Mouse (Mus musculus) embryonic facial prominence, embryonic 11.5 days (tissue): Measurements from ENCODE around the gene Blzf1. TPM values are rescaled to one million over a fixed set of nuclear protein-coding genes. Genes with fewer than 3 reads are reported as not detected.
A peak's percentile ranks its signal among the peaks of the same experiment; 100 is the strongest.

Experiments used
- ATAC-seq: fragments of 200-750 bp; cut with Nextera tagmentation; replicated peaks from 2 replicates; pipeline ENCODE4 v1.8.0; 2017; ENCODE audit warnings: low read depth; ENCODE audit not compliant: insufficient number of reproducible peaks, low FRiP score, low TSS enrichment
- DNase-seq: peaks from one replicate; pipeline ENCODE4 v3.0.0-alpha.2; 2015; ENCODE audit warnings: low spot score
- H3K27ac ChIP-seq: fragments of 300-500 bp; sonication (generic); replicated peaks from 2 replicates; pipeline ENCODE4 v1.5.1; 2014; ENCODE audit warnings: mild to moderate bottlenecking, low read depth, low read length, control low read depth
- H3K27me3 ChIP-seq: fragments of 300-500 bp; sonication (generic); 2 replicates; pipeline ENCODE4 v1.6.1; 2014; ENCODE audit warnings: mild to moderate bottlenecking, low read length, moderate library complexity, mixed read lengths; ENCODE audit not compliant: control insufficient read depth, insufficient read depth
- H3K36me3 ChIP-seq: fragments of 300-500 bp; sonication (generic); replicated peaks from 2 replicates; pipeline ENCODE4 v1.6.1; 2014; ENCODE audit warnings: low read depth, mild to moderate bottlenecking, low read length, moderate library complexity, mixed read lengths; ENCODE audit not compliant: control insufficient read depth, insufficient read depth
- H3K4me1 ChIP-seq: fragments of 300-500 bp; sonication (generic); 2 replicates; pipeline ENCODE4 v1.6.1; 2014; ENCODE audit warnings: low read length, mixed read lengths; ENCODE audit not compliant: control insufficient read depth, insufficient read depth
- H3K4me2 ChIP-seq: fragments of 300-500 bp; sonication (generic); 2 replicates; pipeline ENCODE4 v1.6.1; 2014; ENCODE audit warnings: low read depth, mild to moderate bottlenecking, control low read depth, low read length, moderate library complexity
- H3K4me3 ChIP-seq: fragments of 300-500 bp; sonication (generic); 2 replicates; pipeline ENCODE4 v1.5.1; 2014; ENCODE audit warnings: low read depth, low read length, control low read depth
- H3K9ac ChIP-seq: fragments of 300-500 bp; sonication (generic); replicated peaks from 2 replicates; pipeline ENCODE4 v1.6.1; 2014; ENCODE audit warnings: mild to moderate bottlenecking, control low read depth, low read length
- H3K9me3 ChIP-seq: fragments of 300-500 bp; sonication (generic); replicated peaks from 2 replicates; pipeline ENCODE4 v1.6.1; 2016; ENCODE audit warnings: mild to moderate bottlenecking, low read length, inconsistent platforms, mixed read lengths; ENCODE audit not compliant: control insufficient read depth
- WGBS: fragments of 180-500 bp; shearing (Covaris S2); extraction: QIAGEN DNeasy Blood & Tissue Kit; methylation state at CpG from one replicate; pipeline ENCODE4 v1.1.7; 2014; 5-methylcytosine and 5-hydroxymethylcytosine counted together
- polyA plus RNA-seq: library from polyadenylated mRNA; unstranded; fragments of >200 nt; fragmentation: Nextera tagmentation; extraction: Ambion mirVana; gene quantifications from 2 replicates; pipeline ENCODE4 v1.2.1, GENCODE M21; 2014

Blzf1 gene
- 26.7 and 26.9 TPM in 2 replicates for polyA plus RNA-seq

DNA sequence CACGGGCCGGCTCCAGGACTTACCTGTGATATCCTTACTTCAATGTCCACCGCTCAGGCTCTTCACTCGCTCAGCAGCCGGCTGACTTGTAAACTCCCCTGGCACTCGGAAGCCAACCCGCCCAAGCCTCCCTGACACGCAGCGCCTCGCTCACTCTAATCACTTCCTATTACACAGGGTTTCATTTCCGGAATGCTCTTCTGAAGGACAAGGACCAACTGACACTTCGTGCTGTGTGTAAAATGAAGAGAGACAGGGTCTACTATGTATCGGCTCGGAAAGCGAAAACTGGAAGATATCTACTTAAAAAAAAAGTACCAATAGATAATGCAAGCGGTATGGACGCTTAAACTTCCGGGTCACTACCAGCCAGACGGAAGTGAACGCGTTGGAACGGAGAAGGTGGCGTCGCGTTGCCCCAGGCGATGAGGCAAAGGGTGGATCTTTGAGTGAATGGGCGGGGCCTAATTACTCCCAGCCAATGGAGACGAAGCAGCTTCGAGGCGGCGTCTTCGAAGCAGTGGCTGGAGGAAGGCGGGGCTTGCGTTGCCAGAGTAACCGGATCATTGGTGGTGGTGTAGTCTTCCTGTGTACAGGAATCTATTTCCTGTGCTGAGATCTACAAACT is at the start of gene Blzf1:
Gene Blzf1 (minus strand): TSS at position 366 of the 628 bp plus-strand sequence.
- peak within 1 kb of the TSS; percentile 57 for H3K4me2 ChIP-seq

GRCm38 (mm10) chr1:164353443-164353842 is 46.2 kb upstream of the Blzf1 start:
- no peak for ATAC-seq

More for the DNA sequence above, at the start of gene Blzf1:
- WGBS = under 1% methylated on average over 35 of the region's 35 CpGs
- H3K27ac ChIP-seq = no peak within 1 kb of the TSS
- peak; percentile 100 for DNase-seq
- ATAC-seq = peak; percentile 99
- no peaks in the 10 kb centered on the region for H3K27me3 ChIP-seq
- no peaks in the 10 kb centered on the region for H3K4me1 ChIP-seq
- H3K4me3 ChIP-seq = peak within 1 kb of the TSS; percentile 81
- no peaks in the 10 kb centered on the region for H3K36me3 ChIP-seq
- peak within 1 kb of the TSS; percentile 71 for H3K9ac ChIP-seq
- no peaks in the 10 kb centered on the region for H3K9me3 ChIP-seq

DNA sequence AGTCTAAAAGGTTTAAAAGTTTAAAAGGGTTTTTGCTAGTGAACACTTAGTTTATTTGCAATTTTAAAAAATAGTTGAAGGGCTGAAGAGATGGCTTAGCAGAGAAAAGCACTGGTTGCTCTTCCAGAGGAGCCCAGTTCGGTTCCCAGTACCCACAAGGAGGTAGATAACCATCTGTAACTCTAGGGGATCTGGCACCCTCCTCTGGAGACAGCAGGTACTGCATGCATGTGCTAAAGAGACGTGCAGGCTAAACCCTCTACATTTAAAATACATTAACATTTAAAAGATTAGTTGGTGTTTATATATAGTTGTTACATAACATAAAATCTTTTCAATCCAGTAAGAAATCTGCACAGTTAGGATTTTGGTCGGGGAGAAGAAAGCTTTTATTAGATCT is 34.9 kb upstream of the Blzf1 start:
- no peaks in the 10 kb centered on the region; the same call in none of the 2 replicates for H3K36me3 ChIP-seq
- H3K27ac ChIP-seq = no peak overlapping the region
- no peak overlapping the region for H3K4me3 ChIP-seq
- H3K4me2 ChIP-seq = no peak overlapping the region
- no peaks in the 10 kb centered on the region for H3K27me3 ChIP-seq
- 88% methylated on average over 3 of the region's 3 CpGs for WGBS
- DNase-seq (peak; percentile 10), ATAC-seq (no peak)
- H3K4me1 ChIP-seq = no peaks in the 10 kb centered on the region
- no peak overlapping the region for H3K9ac ChIP-seq
- no peaks in the 10 kb centered on the region for H3K9me3 ChIP-seq

More at GRCm38 (mm10) chr1:164353443-164353842, 46.2 kb upstream of the Blzf1 start:
- no peak overlapping the region for H3K27ac ChIP-seq
- no peaks in the 10 kb centered on the region for H3K4me1 ChIP-seq
- no peak overlapping the region for H3K4me2 ChIP-seq
- H3K27me3 ChIP-seq = no peaks in the 10 kb centered on the region
- WGBS = 49% methylated on average over 3 of the region's 3 CpGs
- H3K9me3 ChIP-seq = no peaks in the 10 kb centered on the region
- no peak overlapping the region for H3K4me3 ChIP-seq
- DNase-seq = no peak
- no peaks in the 10 kb centered on the region for H3K36me3 ChIP-seq
- H3K9ac ChIP-seq = no peak overlapping the region

DNA sequence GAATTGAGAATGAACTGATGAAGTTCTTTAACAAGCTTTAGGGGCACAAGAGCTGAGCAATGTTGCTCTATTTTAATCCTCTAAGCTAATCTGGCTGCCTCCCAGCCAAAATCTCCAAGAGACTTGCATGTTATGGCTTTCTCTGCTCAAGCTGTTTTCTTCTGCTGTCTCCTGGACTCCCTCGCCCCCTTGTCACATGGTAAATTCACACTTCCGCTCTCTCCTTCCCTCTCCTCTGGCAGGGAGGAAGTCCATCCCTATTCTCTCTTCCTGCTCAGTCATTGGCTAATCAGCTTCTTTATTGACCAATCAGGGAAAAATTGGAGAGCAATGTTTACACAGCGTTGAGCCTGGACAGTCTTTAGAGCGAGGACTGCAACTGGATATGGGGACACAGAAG is 28.6 kb upstream of the Blzf1 start:
- DNase-seq = no peak
- Histone ChIP-seq H3K4me3 (no peak overlapping the region), H3K36me3 (no peaks in the 10 kb centered on the region; the same call in 1 of the 2 replicates), H3K4me2 (no peak overlapping the region), H3K9ac (no peak overlapping the region), H3K9me3 (no peaks in the 10 kb centered on the region), H3K27me3 (no peaks in the 10 kb centered on the region), H3K4me1 (no peaks in the 10 kb centered on the region), H3K27ac (no peak overlapping the region)
- 82% methylated on average over 4 of the region's 4 CpGs for WGBS
- ATAC-seq = no peak

GRCm38 (mm10) chr1:164335435-164335834 is 28.1 kb upstream of the Blzf1 start:
- Histone ChIP-seq H3K27ac (no peak overlapping the region), H3K36me3 (no peaks in the 10 kb centered on the region; the same call in 1 of the 2 replicates), H3K4me2 (no peak overlapping the region), H3K4me3 (no peak overlapping the region), H3K4me1 (no peaks in the 10 kb centered on the region), H3K9ac (no peak overlapping the region), H3K27me3 (no peaks in the 10 kb centered on the region), H3K9me3 (no peaks in the 10 kb centered on the region)
- WGBS = 92% methylated on average over 3 of the region's 3 CpGs
- no peak for ATAC-seq
- no peak for DNase-seq

DNA sequence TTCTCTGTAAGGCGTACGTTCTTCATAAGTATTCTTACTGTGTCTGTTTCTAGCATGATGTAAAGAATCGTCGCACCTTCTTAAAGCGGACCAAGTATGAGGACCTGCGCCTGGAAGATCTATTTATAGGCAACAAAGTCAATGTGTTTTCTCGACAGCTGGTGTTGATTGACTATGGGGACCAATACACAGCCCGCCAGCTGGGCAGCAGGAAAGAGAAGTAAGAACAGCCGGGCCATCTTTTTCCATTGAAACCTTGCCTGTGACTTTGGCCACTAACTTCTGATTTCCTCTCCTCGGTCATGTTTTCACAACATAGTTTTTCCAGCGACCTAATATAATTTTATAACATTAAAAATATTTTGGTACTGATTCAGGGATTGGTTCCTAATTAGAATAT is 25.3 kb upstream of the Blzf1 start:
- Histone ChIP-seq H3K4me2 (no peak overlapping the region), H3K9ac (no peak overlapping the region), H3K36me3 (no peaks in the 10 kb centered on the region; the same call in 1 of the 2 replicates), H3K9me3 (no peaks in the 10 kb centered on the region), H3K4me1 (no peaks in the 10 kb centered on the region), H3K4me3 (no peak overlapping the region), H3K27ac (no peak overlapping the region), H3K27me3 (no peaks in the 10 kb centered on the region)
- DNase-seq (no peak), ATAC-seq (no peak)
- 83% methylated on average over 11 of the region's 11 CpGs for WGBS

- ATAC-seq (no peak), DNase-seq (no peak)
- H3K4me2 ChIP-seq = no peak overlapping the region
These were observed 20.5 kb upstream of the Blzf1 start for GRCm38 (mm10) chr1:164327764-164328163.

DNA sequence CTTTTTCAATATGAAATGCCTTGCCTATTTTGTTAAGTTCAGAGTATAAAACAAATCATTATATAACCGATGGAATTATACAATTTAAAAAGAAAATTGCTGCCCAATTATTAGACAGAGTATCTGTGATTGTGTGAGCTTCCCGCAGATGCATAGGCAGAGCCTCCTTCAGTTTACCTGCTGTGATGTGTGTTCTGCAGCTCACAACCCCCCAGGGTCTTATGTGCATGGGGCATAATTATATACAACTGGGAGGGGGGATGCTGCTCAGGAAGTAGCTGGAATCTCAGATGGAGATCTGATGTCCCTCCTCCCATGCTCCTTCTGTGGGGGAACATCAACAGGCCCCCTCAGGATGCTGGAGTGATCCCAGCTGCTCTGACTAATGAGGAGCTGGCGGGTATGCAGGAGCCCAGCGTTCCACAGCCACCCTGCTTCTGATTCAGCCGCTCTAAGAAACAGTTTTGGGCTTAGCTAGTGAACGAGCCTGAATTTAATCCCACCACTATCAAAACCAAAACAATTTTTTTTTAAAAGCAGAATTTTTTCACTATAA is 19.4 kb upstream of the Blzf1 start:
- H3K9me3 ChIP-seq = no peaks in the 10 kb centered on the region
- WGBS = 68% methylated on average over 6 of the region's 6 CpGs
- H3K27ac ChIP-seq = no peak overlapping the region
- H3K36me3 ChIP-seq = no peaks in the 10 kb centered on the region
- no peaks in the 10 kb centered on the region for H3K27me3 ChIP-seq
- H3K4me3 ChIP-seq = no peak overlapping the region
- no peak for DNase-seq
- no peaks in the 10 kb centered on the region for H3K4me1 ChIP-seq
- H3K9ac ChIP-seq = no peak overlapping the region
- ATAC-seq = no peak
- no peak overlapping the region for H3K4me2 ChIP-seq

More at GRCm38 (mm10) chr1:164327764-164328163, 20.5 kb upstream of the Blzf1 start:
- H3K4me1 ChIP-seq = no peaks in the 10 kb centered on the region
- no peaks in the 10 kb centered on the region for H3K9me3 ChIP-seq
- H3K27me3 ChIP-seq = no peaks in the 10 kb centered on the region
- H3K9ac ChIP-seq = no peak overlapping the region
- no peak overlapping the region for H3K4me3 ChIP-seq
- no peak overlapping the region for H3K27ac ChIP-seq
- H3K36me3 ChIP-seq = no peaks in the 10 kb centered on the region
- WGBS = 83% methylated on average over 7 of the region's 7 CpGs
